Mouse (Mus musculus) intestine, embryonic 14.5 days (tissue): ENCODE data around the gene Gsdma3. TPM values are rescaled to one million over a fixed set of nuclear protein-coding genes. Genes with fewer than 3 reads are reported as not detected.
A peak's percentile ranks its signal among the peaks of the same experiment; 100 is the strongest.

ENCODE experiments used
- ATAC-seq: fragments of 200-750 bp; cut with Nextera tagmentation; replicated peaks from 2 replicates; pipeline ENCODE4 v1.8.0; 2017; ENCODE audit warnings: low read depth, moderate number of reproducible peaks, moderate TSS enrichment, moderate library complexity; ENCODE audit not compliant: low FRiP score, low TSS enrichment
- DNase-seq: peaks from one replicate; pipeline ENCODE4 v3.0.0-alpha.2; 2018; ENCODE audit warnings: low spot score
- H3K27ac ChIP-seq: fragments of 300-500 bp; sonication (generic); 2 replicates; pipeline ENCODE4 v1.5.1; 2014; ENCODE audit warnings: low read depth, mild to moderate bottlenecking, control low read depth
- H3K27me3 ChIP-seq: fragments of 300-500 bp; sonication (generic); replicated peaks from 2 replicates; pipeline ENCODE4 v1.6.1; 2014; ENCODE audit warnings: low read length, control low read depth; ENCODE audit not compliant: control insufficient read depth, insufficient read depth
- H3K36me3 ChIP-seq: fragments of 300-500 bp; sonication (generic); 2 replicates; pipeline ENCODE4 v1.6.1; 2014; ENCODE audit warnings: low read length, control low read depth; ENCODE audit not compliant: control insufficient read depth, insufficient read depth
- H3K4me1 ChIP-seq: fragments of 300-500 bp; sonication (generic); replicated peaks from 2 replicates; pipeline ENCODE4 v1.6.1; 2014; ENCODE audit warnings: low read length, control low read depth, mixed read lengths; ENCODE audit not compliant: control insufficient read depth, insufficient read depth
- H3K4me2 ChIP-seq: fragments of 300-500 bp; sonication (generic); 2 replicates; pipeline ENCODE4 v1.6.1; 2014; ENCODE audit warnings: low read length
- H3K4me3 ChIP-seq: fragments of 300-500 bp; sonication (generic); 2 replicates; pipeline ENCODE4 v1.5.1; 2014; ENCODE audit warnings: low read depth, low read length, control low read depth, mixed read lengths
- H3K9ac ChIP-seq: fragments of 300-500 bp; sonication (generic); 2 replicates; pipeline ENCODE4 v1.6.1; 2014; ENCODE audit warnings: mild to moderate bottlenecking, low read length
- H3K9me3 ChIP-seq: fragments of 300-500 bp; sonication (generic); 2 replicates; pipeline ENCODE4 v1.6.1; 2016; ENCODE audit warnings: low read length, control low read depth; ENCODE audit not compliant: control insufficient read depth
- WGBS: fragments of 180-500 bp; shearing (Covaris S2); extraction: QIAGEN DNeasy Blood & Tissue Kit; methylation state at CpG from one replicate; pipeline ENCODE4 v1.1.7; 2014; 5-methylcytosine and 5-hydroxymethylcytosine counted together
- polyA plus RNA-seq: library from polyadenylated mRNA; unstranded; fragments of >200 nt; fragmentation: Nextera tagmentation; extraction: Ambion mirVana; gene quantifications from 2 replicates; pipeline ENCODE4 v1.2.1, GENCODE M21; 2014

Gene Gsdma3
- polyA plus RNA-seq, 1 experiment from 2014 or later = not detected

GRCm38 (mm10) chr11:98681786-98682745 lies 55.9 kb downstream of the Gsdma3 start, which contains the start of gene Psmd3:
Gene Psmd3, plus strand, starts transcription at chr11:98682554.
- peak within 1 kb of the TSS; percentile 75 for H3K27ac ChIP-seq

GRCm38 (mm10) chr11:98682811-98683210 lies 56.7 kb downstream of the Gsdma3 start:
- WGBS = 0% methylated on average over 23 of the region's 23 CpGs

More at GRCm38 (mm10) chr11:98681786-98682745, 55.9 kb downstream of the Gsdma3 start, which contains the start of gene Psmd3:
- peaks cover 16% of the 10 kb centered on the region for H3K4me1 ChIP-seq
- H3K36me3 ChIP-seq = peaks cover 19% of the 10 kb centered on the region
- H3K9me3 ChIP-seq = no peaks in the 10 kb centered on the region
- peak within 1 kb of the TSS; percentile 92 for H3K4me3 ChIP-seq
- H3K27me3 ChIP-seq = no peaks in the 10 kb centered on the region
- WGBS = 5% methylated on average over 45 of the region's 45 CpGs
- peak within 1 kb of the TSS; percentile 95 for H3K9ac ChIP-seq
- H3K4me2 ChIP-seq = peak within 1 kb of the TSS; percentile 88
- peak; percentile 96 for ATAC-seq
- DNase-seq = peak; percentile 99

GRCm38 (mm10) chr11:98685642-98686041 lies 59.5 kb downstream of the Gsdma3 start:
- Histone ChIP-seq H3K9ac (no peak overlapping the region), H3K36me3 (peaks cover 51% of the 10 kb centered on the region)
- whole genome bisulfite sequencing = 90% methylated on average over 9 of the region's 9 CpGs

More at GRCm38 (mm10) chr11:98682811-98683210, 56.7 kb downstream of the Gsdma3 start:
- peak overlapping the region; percentile 95 for H3K9ac ChIP-seq
- H3K36me3 ChIP-seq = peaks cover 27% of the 10 kb centered on the region
- no peaks in the 10 kb centered on the region for H3K9me3 ChIP-seq
- H3K4me2 ChIP-seq = peak overlapping the region; percentile 88
- peaks cover 16% of the 10 kb centered on the region for H3K4me1 ChIP-seq
- H3K27me3 ChIP-seq = no peaks in the 10 kb centered on the region
- peak; percentile 33 for ATAC-seq
- DNase-seq = no peak
- H3K4me3 ChIP-seq = peak overlapping the region; percentile 92
- H3K27ac ChIP-seq = peak overlapping the region; percentile 75; the same call in 1 of the 2 replicates

GRCm38 (mm10) chr11:98686976-98687375 lies 60.8 kb downstream of the Gsdma3 start:
- Histone ChIP-seq H3K9me3 (no peaks in the 10 kb centered on the region), H3K4me2 (no peak overlapping the region), H3K4me1 (peaks cover 9% of the 10 kb centered on the region), H3K9ac (no peak overlapping the region), H3K4me3 (no peak overlapping the region), H3K27ac (no peak overlapping the region), H3K27me3 (no peaks in the 10 kb centered on the region), H3K36me3 (peaks cover 64% of the 10 kb centered on the region)
- ATAC-seq (no peak), DNase-seq (no peak)
- WGBS = 70% methylated on average over 4 of the region's 4 CpGs

More at GRCm38 (mm10) chr11:98685642-98686041, 59.5 kb downstream of the Gsdma3 start:
- Histone ChIP-seq H3K4me1 (peaks cover 14% of the 10 kb centered on the region), H3K4me3 (no peak overlapping the region), H3K9me3 (no peaks in the 10 kb centered on the region), H3K27ac (no peak overlapping the region), H3K4me2 (no peak overlapping the region), H3K27me3 (no peaks in the 10 kb centered on the region)
- DNase-seq (no peak), ATAC-seq (no peak)

Other genes starting within 250 kb of the Gsdma3 start
- not detected in 2 replicates for gene Tcap, start 242.5 kb upstream of the Gsdma3 start, polyA plus RNA-seq
- not detected in 2 replicates for gene Pnmt, start 239.9 kb upstream of the Gsdma3 start, polyA plus RNA-seq
- gene Pgap3, start 225.9 kb upstream of the Gsdma3 start, polyA plus RNA-seq = 13.4 and 14.1 TPM in 2 replicates
- 33.5 and 35.3 TPM in 2 replicates for gene Erbb2, start 213.9 kb upstream of the Gsdma3 start, polyA plus RNA-seq
- gene Mien1, start 187.4 kb upstream of the Gsdma3 start, polyA plus RNA-seq = 109 and 123 TPM in 2 replicates
- 74.1 and 74.6 TPM in 2 replicates for gene Grb7, start 180.0 kb upstream of the Gsdma3 start, polyA plus RNA-seq
- 0.16 and 0.19 TPM in 2 replicates for gene Ikzf3, start 80.3 kb upstream of the Gsdma3 start, polyA plus RNA-seq
- 0.28 and 0.57 TPM in 2 replicates for gene Zpbp2, start 75.3 kb upstream of the Gsdma3 start, polyA plus RNA-seq
- gene Ormdl3, start 39.0 kb upstream of the Gsdma3 start, polyA plus RNA-seq = 7.2 and 8.5 TPM in 2 replicates
- gene Lrrc3c, start 28.1 kb upstream of the Gsdma3 start, polyA plus RNA-seq = not detected in 2 replicates
- gene Gm12355, start 699 bp upstream of the Gsdma3 start, polyA plus RNA-seq = 1.2 and 1.3 TPM in 2 replicates
- gene Gsdma2, start 20.4 kb downstream of the Gsdma3 start, polyA plus RNA-seq = not detected in 2 replicates
- gene Gsdma, start 38.0 kb downstream of the Gsdma3 start, polyA plus RNA-seq = not detected in 2 replicates
- gene Psmd3, start 56.2 kb downstream of the Gsdma3 start, polyA plus RNA-seq = 141 and 149 TPM in 2 replicates
- gene Csf3, start 74.9 kb downstream of the Gsdma3 start, polyA plus RNA-seq = not detected in 2 replicates
- gene Med24, start 103.1 kb downstream of the Gsdma3 start, polyA plus RNA-seq = 43.0 and 48.0 TPM in 2 replicates
- 60.7 and 63.8 TPM in 2 replicates for gene Thra, start 114.3 kb downstream of the Gsdma3 start, polyA plus RNA-seq
- gene Nr1d1, start 149.0 kb downstream of the Gsdma3 start, polyA plus RNA-seq = 2.5 and 2.8 TPM in 2 replicates
- gene Msl1, start 169.2 kb downstream of the Gsdma3 start, polyA plus RNA-seq = 17.5 and 19.1 TPM in 2 replicates
- gene Casc3, start 178.5 kb downstream of the Gsdma3 start, polyA plus RNA-seq = 34.5 and 37.3 TPM in 2 replicates
- 1.5 and 2.2 TPM in 2 replicates for gene Rapgefl1, start 210.4 kb downstream of the Gsdma3 start, polyA plus RNA-seq
- 5.1 and 5.3 TPM in 2 replicates for gene Wipf2, start 237.3 kb downstream of the Gsdma3 start, polyA plus RNA-seq